ENCODE assay signal across 9 mouse cellular contexts in genomic region chr12:44430996-44431395, GRCm38 (mm10).
DNase-seq lines count a peak whose midpoint lies in the region; ATAC-seq and TF ChIP-seq lines count a peak whose summit lies in the region.
"Had no signal": no experiment of that assay in that cellular context is flagged by ENCODE, and none has a peak within 500 bp of the region (broad histone marks: within the 10 kb centered on the region; RNA-seq: fewer than 3 reads in every experiment).

No protein-coding gene starts in this region.

- no peak for ATAC-seq in kidney, embryonic 14.5 days (ENCODE audit: low FRiP score, low TSS enrichment)
- ATAC-seq in forebrain, embryonic 15.5 days (replicated peaks), result peak; percentile 59

- 52% methylated on average over 7 of the region's 7 CpGs for WGBS in kidney, embryonic 14.5 days
- 24% methylated on average over 7 of the region's 7 CpGs for WGBS in forebrain, embryonic 15.5 days
- WGBS in olfactory bulb, adult 2 months, result 22% methylated on average over 7 of the region's 7 CpGs

- H3K4me2 ChIP-seq in kidney, embryonic 14.5 days (replicated peaks; ENCODE audit: low read depth, low read length), result no peak overlapping the region
- H3K4me2 ChIP-seq in forebrain, embryonic 15.5 days (replicated peaks), result no peak overlapping the region
- H3K4me2 ChIP-seq: liver, embryonic 13.5 days had no signal

- H3K9me3 ChIP-seq in kidney, embryonic 14.5 days (ENCODE audit: control insufficient read depth, low read length), result no peaks in the 10 kb centered on the region
- H3K9me3 ChIP-seq in forebrain, embryonic 15.5 days, result no peaks in the 10 kb centered on the region
- H3K9me3 ChIP-seq: liver, embryonic 13.5 days had no signal

- H3K27me3 ChIP-seq in kidney, embryonic 14.5 days (ENCODE audit: control insufficient read depth, insufficient read depth, low read length), result no peaks in the 10 kb centered on the region
- H3K27me3 ChIP-seq in forebrain, embryonic 15.5 days, result no peaks in the 10 kb centered on the region
- H3K27me3 ChIP-seq: liver, embryonic 13.5 days had no signal

- H3K27ac ChIP-seq in kidney, embryonic 14.5 days (ENCODE audit: low read depth, low read length), result no peak overlapping the region
- peak overlapping the region; percentile 57 for H3K27ac ChIP-seq in forebrain, embryonic 15.5 days (replicated peaks)
- peak overlapping the region; percentile 78 for H3K27ac ChIP-seq in olfactory bulb, adult 2 months (ENCODE audit: insufficient read depth, low read depth, low read length)
- H3K27ac ChIP-seq: liver, embryonic 13.5 days had no signal

- no peak overlapping the region for H3K9ac ChIP-seq in kidney, embryonic 14.5 days (ENCODE audit: low read depth, low read length)
- H3K9ac ChIP-seq in forebrain, embryonic 15.5 days (replicated peaks), result no peak overlapping the region
- H3K9ac ChIP-seq: liver, embryonic 13.5 days had no signal

- intact Hi-C loops in heart, postnatal 36 days (cut with DNase I), result no loop called here

- no peak overlapping the region for H3K4me3 ChIP-seq in kidney, embryonic 14.5 days (ENCODE audit: low read length)
- no peak overlapping the region for H3K4me3 ChIP-seq in forebrain, embryonic 15.5 days
- no peak overlapping the region for H3K4me3 ChIP-seq in olfactory bulb, adult 2 months (ENCODE audit: insufficient read depth, low read depth, low read length)
- H3K4me3 ChIP-seq: liver, embryonic 13.5 days had no signal

- TF ChIP-seq CTCF in olfactory bulb, adult 2 months (IDR thresholded peaks at IDR 0.05; ENCODE audit: insufficient read depth, low read depth, low read length), result no peak

- H3K4me1 ChIP-seq in kidney, embryonic 14.5 days (ENCODE audit: control insufficient read depth, insufficient read depth, low read length), result no peaks in the 10 kb centered on the region
- peaks cover 21% of the 10 kb centered on the region for H3K4me1 ChIP-seq in forebrain, embryonic 15.5 days
- peaks cover 7% of the 10 kb centered on the region; the same call in 1 of the 2 replicates for H3K4me1 ChIP-seq in olfactory bulb, adult 2 months (ENCODE audit: control insufficient read depth, insufficient read depth, low read length)
- H3K4me1 ChIP-seq: liver, embryonic 13.5 days had no signal

- no peak for TF ChIP-seq POLR2A in olfactory bulb, adult 2 months (IDR thresholded peaks at IDR 0.05; ENCODE audit: insufficient read depth, low read depth, low read length)

- H3K36me3 ChIP-seq in kidney, embryonic 14.5 days (ENCODE audit: control insufficient read depth, insufficient read depth, low read length), result no peaks in the 10 kb centered on the region
- no peaks in the 10 kb centered on the region for H3K36me3 ChIP-seq in forebrain, embryonic 15.5 days
- H3K36me3 ChIP-seq: liver, embryonic 13.5 days had no signal

- DNase-seq in kidney, adult 18-20 months, result peak; percentile 16
- DNase-seq in layer of hippocampus, adult 8-10 months (ENCODE audit: low spot score in 2 of 2), result peak; percentile 29 to 55
- DNase-seq in heart, postnatal 36 days, result no peak
- no peak for DNase-seq in ovary, postnatal 14 days (ENCODE audit: low spot score)
- DNase-seq in natural killer cell, adult 2 months (ENCODE audit: low spot score in 2 of 2), result no peak
- DNase-seq: liver, embryonic 13.5 days had no signal

Comparison
In these comparisons a context has a peak if more than half of its experiments do, and no peak if none do; other contexts are left out.
1. DNase-seq: peak in kidney, adult 18-20 months (single experiment) and layer of hippocampus, adult 8-10 months (2 of 2); none in heart, postnatal 36 days (0 of 2), ovary, postnatal 14 days (single experiment) and natural killer cell, adult 2 months (0 of 2).